9 mouse cellular contexts compared by ENCODE assay signal in the genomic region with DNA sequence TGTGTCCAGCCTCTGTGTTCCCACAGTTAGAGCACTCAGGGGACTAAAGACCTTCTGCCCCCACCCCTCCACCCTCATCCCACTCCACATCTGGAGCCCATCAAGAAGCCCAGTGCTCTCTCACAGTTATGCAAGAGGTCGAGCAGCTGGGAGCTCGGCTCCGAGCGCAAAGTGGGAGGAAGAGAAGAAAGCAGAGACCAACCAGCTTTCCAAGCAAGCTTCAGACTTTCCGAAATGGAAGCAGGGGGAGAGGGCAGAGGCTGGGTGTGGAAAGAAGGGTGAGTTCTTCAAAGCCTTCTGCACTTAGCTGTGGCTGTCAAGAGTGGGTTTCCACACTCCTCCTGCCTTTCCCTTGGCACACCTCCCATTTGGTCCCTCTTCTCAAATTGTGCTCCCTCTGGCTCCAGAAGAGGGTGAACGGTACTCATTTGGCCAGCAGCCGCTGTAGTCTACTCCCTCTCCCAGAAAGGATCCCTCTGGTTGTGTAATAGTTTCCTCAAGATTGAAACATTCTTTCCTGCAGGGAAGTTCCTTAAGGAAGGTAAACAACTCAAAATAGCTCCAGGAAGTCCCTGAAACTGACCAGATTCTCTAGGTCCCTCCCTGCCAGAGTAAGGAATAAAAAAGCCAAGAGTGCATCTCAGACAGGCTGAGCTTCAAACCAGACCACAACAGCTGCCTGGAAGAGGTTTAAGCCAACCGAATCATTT. TPM values are rescaled to one million over a fixed set of nuclear protein-coding genes. Genes with fewer than 3 reads are reported as not detected.
DNase-seq lines count a peak whose midpoint lies in the region; ATAC-seq and TF ChIP-seq lines count a peak whose summit lies in the region.
"Had no signal": no experiment of that assay in that cellular context is flagged by ENCODE, and none has a peak within 500 bp of the region (broad histone marks: within the 10 kb centered on the region; RNA-seq: fewer than 3 reads in every experiment).

No protein-coding gene starts in this region.

- WGBS in embryonic facial prominence, embryonic 10.5 days, result 35% methylated on average over 8 of the region's 8 CpGs
- 13% methylated on average over 8 of the region's 8 CpGs for WGBS in limb, embryonic 14.5 days

- peak; percentile 49 for ATAC-seq in limb, embryonic 14.5 days (ENCODE audit: low FRiP score, low read depth)
- no peak for ATAC-seq in granulocyte monocyte progenitor cell, adult 5-6 weeks (replicated peaks; ENCODE audit: poor library complexity, severe bottlenecking)

- H3K4me1 ChIP-seq in embryonic facial prominence, embryonic 10.5 days, result peaks cover 57% of the 10 kb centered on the region
- peaks cover 28% of the 10 kb centered on the region for H3K4me1 ChIP-seq in limb, embryonic 14.5 days (ENCODE audit: control insufficient read depth, insufficient read depth, low read length)

- H3K9me3 ChIP-seq in embryonic facial prominence, embryonic 10.5 days, result no peaks in the 10 kb centered on the region
- no peaks in the 10 kb centered on the region for H3K9me3 ChIP-seq in limb, embryonic 14.5 days (ENCODE audit: control insufficient read depth, low read length)

- peak overlapping the region; percentile 71 for H3K27ac ChIP-seq in embryonic facial prominence, embryonic 10.5 days (replicated peaks)
- peak overlapping the region; percentile 77 for H3K27ac ChIP-seq in limb, embryonic 14.5 days (replicated peaks; ENCODE audit: low read depth, low read length)
- H3K27ac ChIP-seq: macrophage had no signal

- no peak for TF ChIP-seq POLR2A in limb, embryonic 14.5 days (IDR thresholded peaks at IDR 0.05; ENCODE audit: borderline replicate concordance, extremely low read depth, insufficient read depth, insufficient read length)

- peaks cover 18% of the 10 kb centered on the region for H3K36me3 ChIP-seq in embryonic facial prominence, embryonic 10.5 days (replicated peaks)
- peaks cover 8% of the 10 kb centered on the region for H3K36me3 ChIP-seq in limb, embryonic 14.5 days (ENCODE audit: control insufficient read depth, insufficient read depth, low read length)

- no peak overlapping the region for H3K9ac ChIP-seq in limb, embryonic 14.5 days (ENCODE audit: low read depth, low read length, severe bottlenecking)

- H3K4me3 ChIP-seq in embryonic facial prominence, embryonic 10.5 days, result peak overlapping the region; percentile 23
- no peak overlapping the region for H3K4me3 ChIP-seq in limb, embryonic 14.5 days (replicated peaks; ENCODE audit: low read length)

- peak; percentile 47 for DNase-seq in brain, adult 2 months (ENCODE audit: low read depth, low spot score)
- DNase-seq in embryonic facial prominence, embryonic 10.5 days (ENCODE audit: low spot score), result peak; percentile 77
- peak; percentile 83 for DNase-seq in heart, postnatal 10 days
- DNase-seq in limb, embryonic 14.5 days (ENCODE audit: low spot score), result peak; percentile 73
- DNase-seq in B cell, adult 2 months, result no peak
- no peak for DNase-seq in frontal cortex, postnatal 25 days (ENCODE audit: low spot score in 2 of 2)
- no peak for DNase-seq in cerebellum, postnatal 25 days

- peaks cover 31% of the 10 kb centered on the region for H3K27me3 ChIP-seq in embryonic facial prominence, embryonic 10.5 days (replicated peaks; ENCODE audit: low read depth, poor library complexity, severe bottlenecking)
- no peaks in the 10 kb centered on the region for H3K27me3 ChIP-seq in limb, embryonic 14.5 days (ENCODE audit: control insufficient read depth, insufficient read depth, low read length)

- intact Hi-C loops in heart, postnatal 10 days (cut with DNase I), result no loop called here

- H3K4me2 ChIP-seq in limb, embryonic 14.5 days (replicated peaks; ENCODE audit: low read depth, low read length, severe bottlenecking), result peak overlapping the region; percentile 23

RNA-seq across cellular contexts. Expression of a gene that starts 2.4 kb away (rescaled TPM):
- polyA plus RNA-seq in embryonic facial prominence, embryonic 10.5 days (2016; fragmentation: Nextera tagmentation; extraction: Ambion mirVana), result 48.4 and 51.1 TPM in 2 replicates
- 100 to 1,000 TPM; 127 to 130 TPM for total RNA-seq in heart, postnatal 10 days (2021)
- polyA plus RNA-seq in limb, embryonic 14.5 days (2012; rRNA removed), result 85.6 and 113 TPM in 2 replicates
- 36.5 and 46.2 TPM in 2 replicates for polyA plus RNA-seq in limb, embryonic 14.5 days (2014; fragmentation: Nextera tagmentation; extraction: Ambion mirVana)
- total RNA-seq in granulocyte monocyte progenitor cell, adult 5-6 weeks (2014; fragmentation: Nextera tagmentation), result 2.5 and 3.6 TPM in 2 replicates
- total RNA-seq in granulocyte monocyte progenitor cell, adult 5-6 weeks (2017), result 1.0 and 3.1 TPM in 2 replicates

RNA-seq across cellular contexts. Expression of a gene that starts 30.2 kb away (rescaled TPM):
- 169 and 171 TPM in 2 replicates for polyA plus RNA-seq in embryonic facial prominence, embryonic 10.5 days (2016; fragmentation: Nextera tagmentation; extraction: Ambion mirVana)
- total RNA-seq in heart, postnatal 10 days (2021), result 100 to 1,000 TPM; 103 to 114 TPM
- 105 and 111 TPM in 2 replicates for polyA plus RNA-seq in limb, embryonic 14.5 days (2012; rRNA removed)
- polyA plus RNA-seq in limb, embryonic 14.5 days (2014; fragmentation: Nextera tagmentation; extraction: Ambion mirVana), result 221 and 234 TPM in 2 replicates
- total RNA-seq in granulocyte monocyte progenitor cell, adult 5-6 weeks (2014; fragmentation: Nextera tagmentation), result 133 and 158 TPM in 2 replicates
- total RNA-seq in granulocyte monocyte progenitor cell, adult 5-6 weeks (2017), result 201 and 229 TPM in 2 replicates

RNA-seq across cellular contexts. Expression of a gene that starts 30.3 kb away (rescaled TPM):
- polyA plus RNA-seq in embryonic facial prominence, embryonic 10.5 days (2016; fragmentation: Nextera tagmentation; extraction: Ambion mirVana), result 133 and 139 TPM in 2 replicates
- total RNA-seq in heart, postnatal 10 days (2021), result 10 to 100 TPM; 42.6 to 50.5 TPM
- polyA plus RNA-seq in limb, embryonic 14.5 days (2012; rRNA removed), result 109 and 116 TPM in 2 replicates
- 123 and 131 TPM in 2 replicates for polyA plus RNA-seq in limb, embryonic 14.5 days (2014; fragmentation: Nextera tagmentation; extraction: Ambion mirVana)
- total RNA-seq in granulocyte monocyte progenitor cell, adult 5-6 weeks (2014; fragmentation: Nextera tagmentation), result 19.8 and 43.7 TPM in 2 replicates
- 32.7 and 39.6 TPM in 2 replicates for total RNA-seq in granulocyte monocyte progenitor cell, adult 5-6 weeks (2017)

Comparison
In these comparisons a context has a peak if more than half of its experiments do, and no peak if none do; other contexts are left out.
1. DNase-seq: peak in brain, adult 2 months (single experiment), embryonic facial prominence, embryonic 10.5 days (single experiment), heart, postnatal 10 days (2 of 2) and limb, embryonic 14.5 days (single experiment); none in B cell, adult 2 months (0 of 2), frontal cortex, postnatal 25 days (0 of 2) and cerebellum, postnatal 25 days (0 of 2).
2. RNA of a gene that starts 2.4 kb away (total RNA-seq): 127 to 130 TPM in heart, postnatal 10 days; 1.0 to 3.6 TPM in granulocyte monocyte progenitor cell, adult 5-6 weeks; every median in the first group is over 10 times any median in the second.